Mouse (Mus musculus): ENCODE results near the gene Arl3.
A peak's percentile ranks its signal among the peaks of the same experiment; 100 is the strongest.

Arl3 gene

DNA sequence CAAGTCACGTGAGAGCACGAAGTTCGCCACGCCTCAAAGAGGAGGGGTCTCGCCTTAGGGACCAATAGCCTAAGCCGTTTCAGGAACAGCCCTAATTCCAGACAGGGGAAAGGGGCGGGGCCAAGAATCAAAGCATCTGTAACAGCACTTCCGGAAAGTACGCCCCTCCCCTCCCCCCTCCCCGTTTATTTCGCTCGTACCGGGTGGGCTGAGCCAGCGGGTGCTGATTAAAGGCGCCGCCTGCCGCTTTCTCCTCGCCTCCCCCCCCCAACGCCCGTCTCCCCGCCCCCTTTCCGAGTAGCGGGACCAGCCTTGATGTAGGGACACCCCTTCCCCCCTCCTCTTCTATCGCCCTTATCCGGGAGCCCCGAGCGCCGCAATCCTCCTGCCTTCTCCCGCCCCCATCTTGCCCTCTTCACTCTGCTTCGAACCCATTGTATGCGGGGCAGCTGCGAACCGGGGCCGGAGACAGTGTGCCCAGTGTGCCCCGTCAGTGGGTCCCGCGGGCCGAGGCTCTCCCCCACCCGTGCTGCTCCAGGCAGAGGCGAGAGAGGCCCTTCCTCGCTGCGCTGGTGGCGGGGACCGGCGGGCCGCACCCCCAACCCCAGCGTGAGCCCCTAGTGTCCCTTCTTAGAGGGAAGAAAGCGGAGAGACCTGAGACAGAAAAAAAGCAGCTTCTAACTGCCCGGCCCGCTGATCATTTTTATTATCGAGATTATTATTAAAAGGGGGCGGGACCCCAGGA lies 73.0 kb downstream of the Arl3 start:
- peak; percentile 93 to 96 for DNase-seq

DNA sequence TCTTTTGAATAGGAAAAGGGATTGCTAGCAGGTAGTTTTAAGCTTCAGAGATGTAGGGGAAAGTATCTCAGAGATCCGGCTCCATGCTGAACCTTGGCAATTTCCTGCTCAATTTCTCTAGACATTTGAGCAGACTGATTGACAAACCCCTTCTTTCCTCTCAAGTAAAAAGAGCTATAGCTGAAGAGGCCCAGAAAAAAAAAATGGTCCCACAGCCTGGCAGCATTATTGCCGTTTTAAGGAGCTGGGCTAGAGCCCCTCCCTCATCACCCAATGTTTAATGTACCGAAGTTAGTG lies 73.5 kb downstream of the Arl3 start:
- DNase-seq = no peak

- DNase-seq = no peak
Observed at GRCm38 (mm10) chr19:46497230-46497629, 75.8 kb downstream of the Arl3 start.

GRCm38 (mm10) chr19:46495136-46495535 lies 77.9 kb downstream of the Arl3 start:
- no peak for DNase-seq

- DNase-seq = no peak
Observed at GRCm38 (mm10) chr19:46490634-46491033, 82.4 kb downstream of the Arl3 start.

DNA sequence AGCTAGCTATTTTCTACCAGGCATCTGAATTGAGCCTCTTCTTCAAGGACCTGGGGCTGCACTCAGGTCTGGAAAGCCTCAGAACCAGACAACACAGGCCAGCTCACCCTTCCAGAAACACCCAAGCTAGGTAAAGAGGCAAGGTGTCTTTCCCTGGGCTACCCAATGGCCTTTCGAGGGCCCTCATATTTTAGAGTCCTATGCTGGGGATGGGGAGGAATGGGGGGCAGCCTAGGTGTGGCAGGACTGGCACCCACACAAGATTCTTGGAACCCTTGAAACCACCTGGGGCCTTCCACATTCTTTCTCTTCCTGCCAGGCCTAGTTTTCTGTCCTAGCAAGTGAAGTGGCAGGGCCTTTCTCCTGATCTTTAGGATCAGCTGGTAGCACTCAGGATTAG lies 83.5 kb downstream of the Arl3 start:
- no peak for DNase-seq

DNA sequence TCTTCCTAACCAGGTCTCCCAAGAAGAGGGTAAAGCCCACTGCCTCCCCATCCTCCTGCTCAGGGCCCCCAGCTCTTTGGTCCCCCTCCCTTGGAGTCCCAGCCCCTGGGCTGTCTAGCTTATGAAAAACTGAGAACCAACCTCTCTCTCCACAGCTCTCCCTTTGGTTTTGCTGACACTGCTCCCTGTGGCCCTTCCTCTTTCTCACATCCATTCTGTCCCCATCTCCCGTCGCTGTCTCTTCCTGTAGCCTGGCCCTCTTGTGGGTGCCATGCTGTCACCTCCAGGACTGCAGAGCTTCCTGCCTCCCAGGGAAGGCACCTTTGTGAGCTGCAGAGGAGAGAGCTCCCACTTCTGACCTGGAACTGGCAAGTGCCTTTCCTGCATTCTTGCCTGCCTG lies 86.3 kb downstream of the Arl3 start:
- no peak for DNase-seq

GRCm38 (mm10) chr19:46485847-46486246 lies 87.2 kb downstream of the Arl3 start:
- DNase-seq = no peak

GRCm38 (mm10) chr19:46484518-46484917 lies 88.5 kb downstream of the Arl3 start:
- no peak for DNase-seq

- peak; percentile 42 to 44 for DNase-seq
Observed at GRCm38 (mm10) chr19:46483701-46484328, 89.2 kb downstream of the Arl3 start.

GRCm38 (mm10) chr19:46482896-46483516 lies 90.0 kb downstream of the Arl3 start:
- no peak for DNase-seq

DNA sequence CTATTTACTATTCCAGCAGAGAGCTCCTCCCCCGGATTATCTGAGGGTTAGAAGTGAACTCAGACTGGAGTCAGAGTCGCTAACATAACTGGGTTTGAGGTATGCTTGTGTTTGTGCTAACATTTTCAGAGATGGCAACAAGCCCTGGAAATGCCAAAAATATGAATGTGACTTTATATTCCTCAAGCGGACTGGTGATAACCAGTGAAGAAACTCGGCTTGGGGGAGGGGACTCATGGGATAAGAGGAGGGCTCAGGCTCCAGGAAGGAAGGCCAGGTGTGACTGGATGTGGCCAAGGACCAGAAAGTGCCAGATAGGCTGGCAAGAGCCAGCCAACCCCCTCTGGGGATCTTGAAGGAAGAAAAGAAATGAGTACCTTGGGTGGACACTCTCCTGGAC lies 91.2 kb downstream of the Arl3 start:
- no peak for DNase-seq

GRCm38 (mm10) chr19:46481352-46481751 lies 91.6 kb downstream of the Arl3 start:
- DNase-seq = no peak

Data from spleen, adult 18-20 months (tissue).